Mouse (Mus musculus) G1E (cell line): ENCODE measurements around the gene Gtf2h3.

Experiments used
- CTCF ChIP-seq: IDR thresholded peaks from 2 replicates; pipeline ENCODE4 v1.5.1; 2012; ENCODE audit warnings: low read depth, low read length, inconsistent platforms, mixed read lengths
- GATA1 ChIP-seq: IDR thresholded peaks from 2 replicates; pipeline ENCODE4 v1.6.1; 2012; ENCODE audit warnings: borderline replicate concordance, low read length, inconsistent platforms, mixed read lengths
- POLR2AphosphoS5 ChIP-seq: IDR thresholded peaks from 2 replicates; pipeline ENCODE4 v1.6.1; 2012; ENCODE audit warnings: low read depth, low read length, inconsistent platforms; ENCODE audit not compliant: insufficient replicate concordance

- TF ChIP-seq CTCF (no peak), GATA1 (no peak), POLR2AphosphoS5 (no peak)
Observed at GRCm38 (mm10) chr5:124610965-124611364, 32.0 kb downstream of the Gtf2h3 start.
